Mouse (Mus musculus): ENCODE results near the gene Sept7. TPM values are rescaled to one million over a fixed set of nuclear protein-coding genes. Genes with fewer than 3 reads are reported as not detected.

Gene Sept7
- polyA plus RNA-seq, 1 experiment from 2014 or later, result 237 TPM

DNA sequence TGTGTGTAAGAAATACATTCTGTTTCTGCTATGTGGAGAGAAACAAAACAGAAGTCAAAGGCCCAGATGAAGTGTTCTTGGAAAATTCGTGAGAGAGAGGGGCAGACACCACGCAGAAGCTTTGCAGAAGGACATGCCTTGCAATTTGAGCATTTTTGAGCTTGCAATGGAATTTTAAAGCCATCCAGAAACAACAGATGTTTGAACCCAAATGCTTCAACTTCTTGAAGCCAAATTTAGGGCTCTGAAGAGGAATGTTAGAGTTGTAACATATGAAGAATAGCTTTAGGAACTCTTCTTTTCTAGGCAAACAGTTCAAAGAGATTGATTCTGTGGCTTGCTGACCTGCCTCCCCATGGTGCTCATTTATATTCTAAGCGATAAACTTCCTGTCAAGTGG lies 33.3 kb upstream of the Sept7 start:
- H3K27ac ChIP-seq (ENCODE audit: low read length), result no peak overlapping the region
- no peak overlapping the region for H3K9ac ChIP-seq (replicated peaks; ENCODE audit: low read depth)
- H3K27me3 ChIP-seq (replicated peaks; ENCODE audit: insufficient read depth, low read length), result no peaks in the 10 kb centered on the region
- ATAC-seq, result peak; percentile 44
- peaks cover 6% of the 10 kb centered on the region; the same call in 1 of the 2 replicates for H3K4me1 ChIP-seq (ENCODE audit: insufficient read depth, low read depth, low read length)
- WGBS, result 23% methylated on average over 3 of the region's 3 CpGs
- DNase-seq (ENCODE audit: low spot score), result peak; percentile 67
- no peak; the same call in 1 of the 2 replicates for TF ChIP-seq EP300 (IDR thresholded peaks at IDR 0.05)
- no peak for TF ChIP-seq CTCF (IDR thresholded peaks at IDR 0.05)
- no peaks in the 10 kb centered on the region for H3K36me3 ChIP-seq (ENCODE audit: insufficient read depth, low read length)
- H3K4me2 ChIP-seq (replicated peaks; ENCODE audit: low read depth, low read length), result no peak overlapping the region
- H3K9me3 ChIP-seq (ENCODE audit: low read length), result no peaks in the 10 kb centered on the region
- H3K4me3 ChIP-seq (ENCODE audit: low read depth, low read length), result no peak overlapping the region

DNA sequence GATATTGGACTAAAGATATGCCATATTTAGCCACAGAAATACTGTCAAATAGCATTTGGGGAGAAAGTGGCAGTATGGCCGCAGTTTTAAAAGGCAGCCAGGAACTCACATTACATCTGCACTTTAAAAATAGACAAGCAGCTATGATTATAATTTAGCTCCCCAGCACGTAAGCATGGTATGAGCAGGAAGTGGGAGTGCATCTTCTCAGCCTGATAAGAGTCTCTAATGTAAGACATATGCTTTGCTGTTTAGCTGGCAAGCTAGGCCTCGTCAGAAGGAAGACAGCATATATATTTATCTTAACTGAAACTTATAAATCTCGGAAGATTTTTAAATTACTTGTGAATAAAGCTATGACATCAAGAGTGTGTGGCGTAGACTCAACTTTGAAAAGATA lies 32.4 kb upstream of the Sept7 start:
- no peak overlapping the region for H3K4me2 ChIP-seq (replicated peaks; ENCODE audit: low read depth, low read length)
- no peaks in the 10 kb centered on the region for H3K9me3 ChIP-seq (ENCODE audit: low read length)
- H3K4me3 ChIP-seq (ENCODE audit: low read depth, low read length), result no peak overlapping the region
- peaks cover 6% of the 10 kb centered on the region; the same call in 1 of the 2 replicates for H3K4me1 ChIP-seq (ENCODE audit: insufficient read depth, low read depth, low read length)
- H3K9ac ChIP-seq (replicated peaks; ENCODE audit: low read depth), result no peak overlapping the region
- DNase-seq (ENCODE audit: low spot score), result peak; percentile 44
- H3K36me3 ChIP-seq (ENCODE audit: insufficient read depth, low read length), result no peaks in the 10 kb centered on the region
- no peak for TF ChIP-seq EP300 (IDR thresholded peaks at IDR 0.05)
- TF ChIP-seq CTCF (IDR thresholded peaks at IDR 0.05), result no peak
- ATAC-seq, result peak; percentile 25; the same call in 1 of the 2 replicates
- no peaks in the 10 kb centered on the region for H3K27me3 ChIP-seq (replicated peaks; ENCODE audit: insufficient read depth, low read length)
- WGBS, result 41% methylated on average over 5 of the region's 5 CpGs
- no peak overlapping the region for H3K27ac ChIP-seq (ENCODE audit: low read length)

- no peaks in the 10 kb centered on the region for H3K4me1 ChIP-seq (ENCODE audit: insufficient read depth, low read depth, low read length)
- H3K36me3 ChIP-seq (ENCODE audit: insufficient read depth, low read length), result no peaks in the 10 kb centered on the region
- DNase-seq (ENCODE audit: low spot score) (no peak), ATAC-seq (no peak)
- no peaks in the 10 kb centered on the region for H3K9me3 ChIP-seq (ENCODE audit: low read length)
- no peak overlapping the region for H3K27ac ChIP-seq (ENCODE audit: low read length)
- TF ChIP-seq CTCF (IDR thresholded peaks at IDR 0.05) (no peak), EP300 (IDR thresholded peaks at IDR 0.05) (no peak)
- no peak overlapping the region for H3K9ac ChIP-seq (replicated peaks; ENCODE audit: low read depth)
- 81% methylated on average over 4 of the region's 4 CpGs for WGBS
- H3K4me3 ChIP-seq (ENCODE audit: low read depth, low read length), result no peak overlapping the region
- H3K4me2 ChIP-seq (replicated peaks; ENCODE audit: low read depth, low read length), result no peak overlapping the region
- H3K27me3 ChIP-seq (replicated peaks; ENCODE audit: insufficient read depth, low read length), result no peaks in the 10 kb centered on the region
Observed at GRCm38 (mm10) chr9:25224959-25225358, 27.3 kb upstream of the Sept7 start.

DNA sequence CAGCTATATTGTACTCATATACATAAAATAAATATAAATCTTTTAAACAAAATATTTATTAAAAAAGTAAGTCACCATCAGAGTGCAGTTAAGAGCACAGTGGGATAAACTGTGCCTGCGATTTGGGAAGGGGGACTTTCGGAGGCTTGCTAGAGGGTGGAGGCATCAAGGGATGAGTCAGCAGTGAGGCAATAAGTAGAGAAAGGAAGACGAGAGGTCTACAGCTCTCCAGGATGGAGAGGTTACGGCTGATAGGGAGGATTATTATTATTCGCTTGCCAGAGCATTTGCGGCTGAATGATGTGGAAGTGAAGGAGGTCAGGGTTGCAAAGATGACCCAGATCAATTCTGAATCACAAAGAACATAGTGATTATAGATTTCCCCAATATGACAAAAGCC lies 22.5 kb upstream of the Sept7 start:
- 79% methylated on average over 6 of the region's 6 CpGs for WGBS
- no peak for DNase-seq (ENCODE audit: low spot score)

DNA sequence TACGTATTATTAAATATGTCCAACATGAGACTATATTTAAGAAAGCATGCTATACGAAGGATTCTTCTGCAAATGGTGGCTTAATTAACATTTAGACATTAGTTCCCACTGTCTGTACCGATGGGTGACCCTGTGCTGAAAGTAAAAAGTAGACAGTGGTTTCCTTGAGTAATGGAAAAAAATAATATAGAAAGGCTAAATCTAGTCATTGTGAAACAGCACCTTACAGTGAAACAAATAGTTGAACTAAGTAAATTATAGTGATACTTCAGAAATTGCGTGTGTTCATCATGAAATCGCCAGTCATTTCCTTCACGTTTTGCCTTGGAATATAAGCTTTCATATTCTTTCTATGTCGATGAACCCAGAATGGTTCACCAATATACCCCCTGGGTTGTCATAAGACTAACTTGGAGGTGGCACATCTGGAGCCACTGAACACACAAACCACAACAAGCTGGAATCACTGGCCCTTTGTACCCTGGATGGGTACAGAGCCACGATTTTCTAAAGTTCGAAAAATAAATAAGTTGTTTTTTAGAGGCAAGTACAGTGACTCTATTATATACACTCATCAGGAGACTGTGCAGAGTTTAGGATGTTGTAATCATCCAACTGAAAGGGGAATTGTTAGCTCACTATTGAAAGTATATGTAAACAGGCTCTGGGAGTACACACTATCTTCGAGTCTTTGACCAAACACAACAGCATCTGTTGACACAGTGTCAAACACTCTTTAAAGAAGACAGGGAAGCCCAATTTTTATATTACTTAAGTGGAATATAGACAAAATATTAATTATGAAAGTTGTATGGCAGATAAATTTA lies 21.8 kb upstream of the Sept7 start:
- no peaks in the 10 kb centered on the region for H3K27me3 ChIP-seq (replicated peaks; ENCODE audit: insufficient read depth, low read length)
- H3K9me3 ChIP-seq (ENCODE audit: low read length), result no peaks in the 10 kb centered on the region
- no peak overlapping the region for H3K4me3 ChIP-seq (ENCODE audit: low read depth, low read length)
- H3K27ac ChIP-seq (ENCODE audit: low read length), result no peak overlapping the region
- DNase-seq (ENCODE audit: low spot score), result no peak
- H3K4me2 ChIP-seq (replicated peaks; ENCODE audit: low read depth, low read length), result no peak overlapping the region
- no peak for ATAC-seq
- H3K4me1 ChIP-seq (ENCODE audit: insufficient read depth, low read depth, low read length), result no peaks in the 10 kb centered on the region
- H3K36me3 ChIP-seq (ENCODE audit: insufficient read depth, low read length), result no peaks in the 10 kb centered on the region
- TF ChIP-seq EP300 (IDR thresholded peaks at IDR 0.05) (no peak), CTCF (IDR thresholded peaks at IDR 0.05) (no peak)
- 80% methylated on average over 10 of the region's 10 CpGs for WGBS
- H3K9ac ChIP-seq (replicated peaks; ENCODE audit: low read depth), result no peak overlapping the region

More for the DNA sequence above, 22.5 kb upstream of the Sept7 start:
- no peak overlapping the region for H3K9ac ChIP-seq (replicated peaks; ENCODE audit: low read depth)
- no peaks in the 10 kb centered on the region for H3K4me1 ChIP-seq (ENCODE audit: insufficient read depth, low read depth, low read length)
- no peak for ATAC-seq
- no peak overlapping the region for H3K4me2 ChIP-seq (replicated peaks; ENCODE audit: low read depth, low read length)
- no peaks in the 10 kb centered on the region for H3K27me3 ChIP-seq (replicated peaks; ENCODE audit: insufficient read depth, low read length)
- TF ChIP-seq EP300 (IDR thresholded peaks at IDR 0.05) (no peak), CTCF (IDR thresholded peaks at IDR 0.05) (no peak)
- H3K27ac ChIP-seq (ENCODE audit: low read length), result no peak overlapping the region
- H3K9me3 ChIP-seq (ENCODE audit: low read length), result no peaks in the 10 kb centered on the region
- no peaks in the 10 kb centered on the region for H3K36me3 ChIP-seq (ENCODE audit: insufficient read depth, low read length)
- H3K4me3 ChIP-seq (ENCODE audit: low read depth, low read length), result no peak overlapping the region

GRCm38 (mm10) chr9:25241065-25241464 lies 11.2 kb upstream of the Sept7 start:
- no peaks in the 10 kb centered on the region for H3K4me1 ChIP-seq (ENCODE audit: insufficient read depth, low read depth, low read length)
- TF ChIP-seq CTCF (IDR thresholded peaks at IDR 0.05) (no peak), EP300 (IDR thresholded peaks at IDR 0.05) (no peak)
- ATAC-seq (no peak), DNase-seq (ENCODE audit: low spot score) (no peak)
- H3K27me3 ChIP-seq (replicated peaks; ENCODE audit: insufficient read depth, low read length), result no peaks in the 10 kb centered on the region
- no peak overlapping the region for H3K4me2 ChIP-seq (replicated peaks; ENCODE audit: low read depth, low read length)
- WGBS, result 53% methylated on average over 3 of the region's 3 CpGs
- no peaks in the 10 kb centered on the region for H3K36me3 ChIP-seq (ENCODE audit: insufficient read depth, low read length)
- H3K9me3 ChIP-seq (ENCODE audit: low read length), result no peaks in the 10 kb centered on the region
- H3K9ac ChIP-seq (replicated peaks; ENCODE audit: low read depth), result no peak overlapping the region
- H3K27ac ChIP-seq (ENCODE audit: low read length), result no peak overlapping the region
- no peak overlapping the region for H3K4me3 ChIP-seq (ENCODE audit: low read depth, low read length)
